Mouse (Mus musculus) heart, adult 9 months (tissue): ENCODE data around the gene Zfp286.

ENCODE experiments used
- DNase-seq, 2 experiments: peaks; one replicate each; pipeline ENCODE4 v3.0.0; 2022; ENCODE audit warnings: low spot score in 2 of 2

The Zfp286 gene

GRCm38 (mm10) chr11:62706141-62706540, 83.1 kb downstream of the Zfp286 start:
- DNase-seq, result no peak
